Mouse (Mus musculus): ENCODE measurements at regions not wholly inside any gene's neighbourhood (a gene's known extent, or its start where the extent isn't known, plus 50 kb on each side); places are given as distances from the start of the nearest gene placed in this dataset.

- H3K4me1 ChIP-seq (ENCODE audit: control insufficient read depth in 1 of 2, insufficient read depth in 2 of 2, low read length in 2 of 2): no peaks in the 10 kb centered on the region
- DNase-seq (ENCODE audit: low read depth, low spot score): no peak
- no peaks in the 10 kb centered on the region for H3K79me2 ChIP-seq (ENCODE audit: control insufficient read depth, insufficient read depth, low read length, poor library complexity)
- no peak overlapping the region for H3K9ac ChIP-seq (ENCODE audit: control insufficient read depth, low read depth, low read length, poor library complexity, severe bottlenecking)
- no peak overlapping the region for H3K27ac ChIP-seq (ENCODE audit: control insufficient read depth, low read depth, low read length)
- TF ChIP-seq E2F4 (IDR thresholded peaks at IDR 0.05; ENCODE audit: borderline replicate concordance, low read depth, low read length) (no peak), MXI1 (IDR thresholded peaks at IDR 0.05; ENCODE audit: low read depth, low read length) (no peak), TBP (IDR thresholded peaks at IDR 0.05; ENCODE audit: low read depth, low read length) (no peak), RCOR1 (IDR thresholded peaks at IDR 0.05; ENCODE audit: low read depth, low read length) (no peak), CHD2 (IDR thresholded peaks at IDR 0.05; ENCODE audit: low read length) (no peak), ZNF384 (IDR thresholded peaks at IDR 0.05; ENCODE audit: low read depth, low read length) (no peak), RAD21 (IDR thresholded peaks at IDR 0.05; ENCODE audit: low read depth, low read length) (no peak), NRF1 (IDR thresholded peaks at IDR 0.05; ENCODE audit: insufficient read depth, low read depth, low read length, poor library complexity, severe bottlenecking) (no peak), MYB (IDR thresholded peaks at IDR 0.05; ENCODE audit: low read depth, low read length) (no peak)
- no peaks in the 10 kb centered on the region for H3K36me3 ChIP-seq (ENCODE audit: control insufficient read depth in 1 of 2, insufficient read depth in 2 of 2, low read length in 2 of 2)
- no peak overlapping the region for H3K4me3 ChIP-seq (ENCODE audit: control insufficient read depth in 1 of 2, insufficient read depth in 1 of 2, low read depth in 2 of 2, low read length in 2 of 2)
- no peaks in the 10 kb centered on the region for H3K27me3 ChIP-seq (ENCODE audit: control insufficient read depth in 1 of 2, insufficient read depth in 2 of 2, low read length in 2 of 2)
- no peaks in the 10 kb centered on the region for H3K9me3 ChIP-seq (replicated peaks; ENCODE audit: insufficient read depth, low read length)
These were observed 234.6 kb upstream of the Satb1 start for GRCm38 (mm10) chr17:52067721-52068120.

GRCm38 (mm10) chr17:52064618-52065017 is 231.5 kb upstream of the Satb1 start:
- Histone ChIP-seq H3K9me3 (replicated peaks; ENCODE audit: insufficient read depth, low read length) (no peaks in the 10 kb centered on the region), H3K27ac (ENCODE audit: control insufficient read depth, low read depth, low read length) (no peak overlapping the region), H3K4me1 (ENCODE audit: control insufficient read depth in 1 of 2, insufficient read depth in 2 of 2, low read length in 2 of 2) (no peaks in the 10 kb centered on the region), H3K9ac (ENCODE audit: control insufficient read depth, low read depth, low read length, poor library complexity, severe bottlenecking) (no peak overlapping the region), H3K4me3 (ENCODE audit: control insufficient read depth in 1 of 2, insufficient read depth in 1 of 2, low read depth in 2 of 2, low read length in 2 of 2) (no peak overlapping the region), H3K36me3 (ENCODE audit: control insufficient read depth in 1 of 2, insufficient read depth in 2 of 2, low read length in 2 of 2) (no peaks in the 10 kb centered on the region), H3K79me2 (ENCODE audit: control insufficient read depth, insufficient read depth, low read length, poor library complexity) (no peaks in the 10 kb centered on the region), H3K27me3 (ENCODE audit: control insufficient read depth in 1 of 2, insufficient read depth in 2 of 2, low read length in 2 of 2) (no peaks in the 10 kb centered on the region)
- TF ChIP-seq MXI1 (IDR thresholded peaks at IDR 0.05; ENCODE audit: low read depth, low read length) (no peak), ZC3H11A (IDR thresholded peaks at IDR 0.05; ENCODE audit: low read depth, low read length) (no peak), MAZ (IDR thresholded peaks at IDR 0.05; ENCODE audit: low read depth, low read length) (no peak), MEF2A (IDR thresholded peaks at IDR 0.05; ENCODE audit: extremely low read depth, insufficient replicate concordance, low read depth, low read length, poor library complexity, severe bottlenecking) (no peak), RAD21 (IDR thresholded peaks at IDR 0.05; ENCODE audit: low read depth, low read length) (no peak), POLR2AphosphoS5 (IDR thresholded peaks at IDR 0.05; ENCODE audit: borderline replicate concordance, low read depth, low read length) (no peak), RCOR1 (IDR thresholded peaks at IDR 0.05; ENCODE audit: low read depth, low read length) (no peak)
- no peak for DNase-seq (ENCODE audit: low read depth, low spot score)

- no peak overlapping the region for H3K9ac ChIP-seq (ENCODE audit: control insufficient read depth, low read depth, low read length, poor library complexity, severe bottlenecking)
- peak; percentile 1 for DNase-seq (ENCODE audit: low read depth, low spot score)
- no peak overlapping the region for H3K4me3 ChIP-seq (ENCODE audit: control insufficient read depth in 1 of 2, insufficient read depth in 1 of 2, low read depth in 2 of 2, low read length in 2 of 2)
- TF ChIP-seq CHD2 (IDR thresholded peaks at IDR 0.05; ENCODE audit: low read length) (no peak), NELFE (IDR thresholded peaks at IDR 0.05; ENCODE audit: low read depth, low read length) (no peak), ZKSCAN1 (IDR thresholded peaks at IDR 0.05; ENCODE audit: low read depth, low read length) (no peak), MYB (IDR thresholded peaks at IDR 0.05; ENCODE audit: low read depth, low read length) (no peak), SMC3 (IDR thresholded peaks at IDR 0.05; ENCODE audit: low read depth, low read length) (no peak), RAD21 (IDR thresholded peaks at IDR 0.05; ENCODE audit: low read depth, low read length) (no peak), USF1 (IDR thresholded peaks at IDR 0.05; ENCODE audit: low read depth, low read length) (no peak), RCOR1 (IDR thresholded peaks at IDR 0.05; ENCODE audit: low read depth, low read length) (no peak), GATA1 (IDR thresholded peaks at IDR 0.05; ENCODE audit: low read depth, low read length) (no peak), BHLHE40 (IDR thresholded peaks at IDR 0.05; ENCODE audit: borderline replicate concordance, low read depth, low read length) (no peak), SIN3A (IDR thresholded peaks at IDR 0.05; ENCODE audit: low read length) (no peak), EP300 (IDR thresholded peaks at IDR 0.05; ENCODE audit: low read depth in 1 of 2, low read length in 2 of 2) (no peak), MXI1 (IDR thresholded peaks at IDR 0.05; ENCODE audit: low read depth, low read length) (no peak), TAL1 (IDR thresholded peaks at IDR 0.05; ENCODE audit: low read length) (no peak), HCFC1 (IDR thresholded peaks at IDR 0.05; ENCODE audit: low read depth, low read length) (no peak), MAZ (IDR thresholded peaks at IDR 0.05; ENCODE audit: low read depth, low read length) (no peak), TCF12 (IDR thresholded peaks at IDR 0.05; ENCODE audit: low read depth, low read length) (no peak), TBP (IDR thresholded peaks at IDR 0.05; ENCODE audit: low read depth, low read length) (no peak)
- no peak overlapping the region for H3K27ac ChIP-seq (ENCODE audit: control insufficient read depth, low read depth, low read length)
- H3K9me3 ChIP-seq (replicated peaks; ENCODE audit: insufficient read depth, low read length): no peaks in the 10 kb centered on the region
- no peaks in the 10 kb centered on the region for H3K27me3 ChIP-seq (ENCODE audit: control insufficient read depth in 1 of 2, insufficient read depth in 2 of 2, low read length in 2 of 2)
- H3K4me1 ChIP-seq (ENCODE audit: control insufficient read depth in 1 of 2, insufficient read depth in 2 of 2, low read length in 2 of 2): no peaks in the 10 kb centered on the region
- H3K79me2 ChIP-seq (ENCODE audit: control insufficient read depth, insufficient read depth, low read length, poor library complexity): no peaks in the 10 kb centered on the region
- no peaks in the 10 kb centered on the region for H3K36me3 ChIP-seq (ENCODE audit: control insufficient read depth in 1 of 2, insufficient read depth in 2 of 2, low read length in 2 of 2)
These were observed 230.0 kb upstream of the Satb1 start for GRCm38 (mm10) chr17:52063121-52063520.
